Mouse (Mus musculus) ovary, adult 18-20 months (tissue): ENCODE data around the gene Vldlr.
A peak's percentile ranks its signal among the peaks of the same experiment; 100 is the strongest.

Experiments
- DNase-seq: peaks from one replicate; pipeline ENCODE4 v3.0.0; 2022; ENCODE audit warnings: low spot score, mixed read lengths

Vldlr gene

GRCm38 (mm10) chr19:27216318-27216717, at the start of gene Vldlr:
Vldlr (plus strand) TSS chr19:27216484.
- no peak for DNase-seq

- DNase-seq: no peak
Measured at GRCm38 (mm10) chr19:27167601-27168319, 48.5 kb upstream of the Vldlr start.

GRCm38 (mm10) chr19:27173836-27174235, 42.4 kb upstream of the Vldlr start:
- no peak for DNase-seq

GRCm38 (mm10) chr19:27175617-27176016, 40.7 kb upstream of the Vldlr start:
- no peak for DNase-seq

GRCm38 (mm10) chr19:27176558-27176957, 39.7 kb upstream of the Vldlr start:
- no peak for DNase-seq

- DNase-seq: no peak
Measured at GRCm38 (mm10) chr19:27178195-27178807, 38.0 kb upstream of the Vldlr start.

- DNase-seq: peak; percentile 8
Measured at GRCm38 (mm10) chr19:27180351-27181122, 35.7 kb upstream of the Vldlr start.

GRCm38 (mm10) chr19:27183511-27183910, 32.8 kb upstream of the Vldlr start:
- no peak for DNase-seq

GRCm38 (mm10) chr19:27203711-27204238, 12.5 kb upstream of the Vldlr start:
- DNase-seq: no peak

- no peak for DNase-seq
Measured at GRCm38 (mm10) chr19:27210991-27211390, 5.3 kb upstream of the Vldlr start.

GRCm38 (mm10) chr19:27215596-27215995, 688 bp upstream of the Vldlr start:
- no peak for DNase-seq

- peak; percentile 30 for DNase-seq
Measured at GRCm38 (mm10) chr19:27216767-27217403, 601 bp downstream of the Vldlr start.

GRCm38 (mm10) chr19:27217404-27217940, 1.2 kb downstream of the Vldlr start:
- DNase-seq: peak; percentile 9

GRCm38 (mm10) chr19:27217941-27218411, 1.7 kb downstream of the Vldlr start:
- DNase-seq: no peak

GRCm38 (mm10) chr19:27218561-27219262, 2.4 kb downstream of the Vldlr start:
- peak; percentile 65 for DNase-seq

- DNase-seq: no peak
Measured at GRCm38 (mm10) chr19:27219586-27219985, 3.3 kb downstream of the Vldlr start.

- no peak for DNase-seq
Measured at GRCm38 (mm10) chr19:27223046-27223445, 6.8 kb downstream of the Vldlr start.

GRCm38 (mm10) chr19:27224356-27224755, 8.1 kb downstream of the Vldlr start:
- no peak for DNase-seq

- DNase-seq: no peak
Measured at GRCm38 (mm10) chr19:27226626-27227025, 10.3 kb downstream of the Vldlr start.

- no peak for DNase-seq
Measured at GRCm38 (mm10) chr19:27227131-27227530, 10.8 kb downstream of the Vldlr start.

GRCm38 (mm10) chr19:27228254-27228653, 12.0 kb downstream of the Vldlr start:
- no peak for DNase-seq
